Mouse (Mus musculus) adrenal gland, adult 8-10 months (tissue): ENCODE data around the gene Ncbp1. TPM values are rescaled to one million over a fixed set of nuclear protein-coding genes. Genes with fewer than 3 reads are reported as not detected.

Experiments
- DNase-seq: peaks from one replicate; pipeline ENCODE4 v3.0.0; 2022
- total RNA-seq, 4 experiments: library from RNA; stranded (reverse); gene quantifications; 2 replicates each; pipeline ENCODE4 v1.2.4; 2022

Ncbp1 gene
- total RNA-seq, 4 experiments from 2014 or later: 37.2 to 56.6 (median 43.4) TPM

DNA sequence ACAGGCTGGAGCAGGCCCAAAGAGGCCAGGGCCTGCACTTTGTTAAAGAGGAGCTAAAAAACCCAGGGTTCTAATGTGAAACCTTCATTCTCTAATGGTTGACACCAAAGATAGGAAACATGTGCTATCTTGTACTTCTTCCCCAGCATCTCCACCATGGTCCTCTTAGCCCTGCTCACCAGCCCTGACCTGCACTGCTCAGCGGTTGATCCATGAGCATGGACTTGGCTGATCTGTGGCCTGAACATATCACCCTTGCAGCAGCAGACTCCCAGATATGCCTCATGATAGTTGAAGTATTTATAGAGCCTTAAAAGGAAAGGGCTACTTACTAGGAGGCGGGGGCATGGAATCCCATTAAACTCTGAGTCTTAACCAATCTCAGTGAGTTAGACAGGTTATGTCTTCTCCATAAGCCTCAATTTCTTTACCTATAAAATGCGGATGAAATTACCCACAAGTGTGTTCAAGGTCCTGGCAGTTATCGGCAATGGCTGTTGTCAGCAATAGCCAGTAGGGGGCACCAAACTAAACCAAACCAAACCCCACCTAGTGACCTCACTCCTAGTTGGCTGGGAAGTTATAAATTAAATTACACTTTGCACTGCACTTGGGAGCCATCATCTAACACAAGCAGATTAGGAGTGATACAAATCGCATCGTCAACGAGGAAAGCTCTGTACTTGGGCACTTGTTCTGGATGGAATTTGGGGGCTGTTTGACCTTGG lies 63.6 kb downstream of the Ncbp1 start:
- DNase-seq: peak; percentile 43

DNA sequence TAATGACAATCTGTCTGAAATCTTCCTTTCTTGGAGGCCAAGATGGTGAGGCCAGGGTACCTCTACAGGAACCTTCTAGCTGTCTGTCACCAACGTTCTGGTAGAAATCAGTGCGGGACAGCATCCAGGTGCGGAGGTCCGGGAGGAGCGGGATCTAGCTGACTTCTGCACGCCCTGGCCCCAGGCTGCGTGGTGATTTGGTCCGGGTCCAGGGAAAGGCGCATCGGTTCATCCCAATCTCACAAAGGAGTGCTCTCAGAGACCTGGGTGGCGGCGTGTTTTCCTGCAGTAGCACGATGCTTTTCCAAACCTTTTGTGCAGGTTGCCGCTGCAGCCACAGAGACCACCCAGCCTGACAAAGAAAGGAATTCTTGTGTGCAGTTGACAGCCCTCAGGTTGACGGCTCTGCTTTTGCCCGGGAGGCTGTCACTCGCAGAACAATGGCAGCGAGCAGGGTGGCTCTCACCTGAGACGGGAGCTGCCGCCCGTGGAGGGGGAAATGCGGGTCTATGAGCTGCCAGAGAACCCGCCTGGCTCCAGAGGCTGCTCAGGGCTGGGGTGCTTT lies 64.2 kb downstream of the Ncbp1 start:
- no peak for DNase-seq

DNA sequence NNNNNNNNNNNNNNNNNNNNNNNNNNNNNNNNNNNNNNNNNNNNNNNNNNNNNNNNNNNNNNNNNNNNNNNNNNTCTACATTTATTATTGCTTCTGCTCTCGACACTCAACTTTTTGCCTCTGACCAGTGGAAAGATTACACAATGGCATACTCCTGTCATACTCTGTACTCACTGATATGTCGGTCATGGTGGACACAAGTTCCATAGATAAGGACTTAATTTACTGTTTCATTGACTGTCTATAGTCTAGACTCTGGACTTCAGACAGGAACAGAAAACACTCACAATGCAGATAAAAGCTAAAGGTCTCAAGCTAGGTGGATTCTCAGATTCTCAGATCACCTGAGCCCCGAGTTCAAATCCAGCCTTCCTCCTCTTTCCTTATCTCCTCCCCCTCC lies 82.7 kb downstream of the Ncbp1 start:
- DNase-seq: no peak

Other genes with a start within 250 kb of the Ncbp1 start
- gene Ccdc180, start 248.3 kb upstream of the Ncbp1 start, total RNA-seq: under 1 TPM in 3 of 4 experiments, not detected in 1; 0.08 to 0.59 (median 0.56) TPM
- gene Tdrd7, start 173.3 kb upstream of the Ncbp1 start, total RNA-seq: 10 to 100 TPM; 30.0 to 39.1 (median 32.4) TPM
- 10 to 100 TPM in 2 of 4 experiments, 1 to 10 TPM in 2; 4.5 to 14.8 (median 9.2) TPM for gene Tmod1, start 99.7 kb upstream of the Ncbp1 start, total RNA-seq
- 10 to 100 TPM; 28.4 to 36.1 (median 33.0) TPM for gene Tstd2, start 81 bp downstream of the Ncbp1 start, total RNA-seq
- 10 to 100 TPM; 15.6 to 30.6 (median 28.9) TPM for gene Xpa, start 57.7 kb downstream of the Ncbp1 start, total RNA-seq
- gene Foxe1, start 205.0 kb downstream of the Ncbp1 start, total RNA-seq: not detected